Mouse (Mus musculus): ENCODE data around the gene Ankrd27.
"Not testable (repeated sequence)": the region's sequence is repeated elsewhere in the genome, so short reads cannot be mapped to it uniquely, and the experiment has no call there.

GRCm38 (mm10) chr7:35570883-35571282 is 15.2 kb upstream of the Ankrd27 start:
- peak; percentile 59 for TF ChIP-seq CTCF (IDR thresholded peaks at IDR 0.05; ENCODE audit: low read depth)
- TF ChIP-seq EP300 (optimal IDR thresholded peaks at IDR 0.05) = not testable (repeated sequence)
